Mouse (Mus musculus) testis, adult 2 months (tissue): ENCODE measurements around the gene Tmem80. TPM values are rescaled to one million over a fixed set of nuclear protein-coding genes. Genes with fewer than 3 reads are reported as not detected.

Experiments used
- H3K27ac ChIP-seq: fragments of 200-500 bp; 2 replicates; pipeline ENCODE4 v1.5.1; 2012; ENCODE audit warnings: low read depth, low read length; ENCODE audit not compliant: control insufficient read depth, insufficient read depth
- H3K27me3 ChIP-seq: fragments of 200-500 bp; 2 replicates; pipeline ENCODE4 v1.6.1; 2012; ENCODE audit warnings: mild to moderate bottlenecking, low read length, moderate library complexity; ENCODE audit not compliant: control insufficient read depth, insufficient read depth
- H3K36me3 ChIP-seq: fragments of 200-500 bp; 2 replicates; pipeline ENCODE4 v1.6.1; 2012; ENCODE audit warnings: mild to moderate bottlenecking, low read length; ENCODE audit not compliant: control insufficient read depth, insufficient read depth
- H3K4me1 ChIP-seq: fragments of 200-500 bp; 2 replicates; pipeline ENCODE4 v1.6.1; 2012; ENCODE audit warnings: low read length; ENCODE audit not compliant: control insufficient read depth, insufficient read depth
- H3K4me3 ChIP-seq: fragments of 200-500 bp; 2 replicates; pipeline ENCODE4 v1.5.1; 2012; ENCODE audit warnings: low read depth, mild to moderate bottlenecking, low read length, moderate library complexity, mixed read lengths; ENCODE audit not compliant: control insufficient read depth
- CTCF ChIP-seq: fragments of 200-500 bp; IDR thresholded peaks from 2 replicates; pipeline ENCODE4 v1.5.1; 2012; ENCODE audit warnings: low read depth, mild to moderate bottlenecking, inconsistent platforms, low read length, moderate library complexity; ENCODE audit not compliant: control insufficient read depth, insufficient read depth, insufficient replicate concordance
- POLR2A ChIP-seq: fragments of 200-500 bp; IDR thresholded peaks from 2 replicates; pipeline ENCODE4 v1.6.1; 2012; ENCODE audit warnings: low read depth, mild to moderate bottlenecking, inconsistent platforms, low read length, moderate library complexity; ENCODE audit not compliant: control insufficient read depth
- polyA plus RNA-seq: library from polyadenylated mRNA; depleted of rRNA; stranded (reverse); fragments of >200 nt; gene quantifications from 2 replicates; pipeline ENCODE4 v1.2.3, GENCODE M21; 2012

The Tmem80 gene
- polyA plus RNA-seq, 1 experiment = 42.3 TPM

GRCm38 (mm10) chr7:141314416-141314815, 13.1 kb upstream of the Tmem80 start:
- Histone ChIP-seq H3K4me1 (no peaks in the 10 kb centered on the region), H3K27me3 (no peaks in the 10 kb centered on the region), H3K4me3 (no peak overlapping the region), H3K27ac (no peak overlapping the region), H3K36me3 (peaks cover 3% of the 10 kb centered on the region)
- TF ChIP-seq POLR2A = no peak

GRCm38 (mm10) chr7:141315076-141315475, 12.5 kb upstream of the Tmem80 start:
- H3K27ac ChIP-seq = no peak overlapping the region
- TF ChIP-seq CTCF (no peak), POLR2A (no peak)
- H3K4me1 ChIP-seq = no peaks in the 10 kb centered on the region
- peaks cover 3% of the 10 kb centered on the region for H3K36me3 ChIP-seq
- no peak overlapping the region for H3K4me3 ChIP-seq
- no peaks in the 10 kb centered on the region for H3K27me3 ChIP-seq

GRCm38 (mm10) chr7:141315974-141316373, 11.6 kb upstream of the Tmem80 start:
- TF ChIP-seq CTCF (peak; percentile 43; the same call in 1 of the 2 replicates), POLR2A (no peak)
- H3K27me3 ChIP-seq = no peaks in the 10 kb centered on the region
- H3K36me3 ChIP-seq = peaks cover 2% of the 10 kb centered on the region
- H3K4me1 ChIP-seq = no peaks in the 10 kb centered on the region
- no peak overlapping the region for H3K4me3 ChIP-seq
- H3K27ac ChIP-seq = no peak overlapping the region

GRCm38 (mm10) chr7:141317619-141318132, 9.9 kb upstream of the Tmem80 start:
- H3K4me3 ChIP-seq = no peak overlapping the region
- no peak overlapping the region for H3K27ac ChIP-seq
- H3K27me3 ChIP-seq = no peaks in the 10 kb centered on the region
- no peaks in the 10 kb centered on the region for H3K4me1 ChIP-seq
- no peaks in the 10 kb centered on the region; the same call in none of the 2 replicates for H3K36me3 ChIP-seq
- no peak for TF ChIP-seq POLR2A
- TF ChIP-seq CTCF = no peak

- TF ChIP-seq CTCF (no peak), POLR2A (no peak)
- H3K4me3 ChIP-seq = peak overlapping the region; percentile 47
- H3K27me3 ChIP-seq = no peaks in the 10 kb centered on the region
- no peak overlapping the region for H3K27ac ChIP-seq
- no peaks in the 10 kb centered on the region; the same call in none of the 2 replicates for H3K36me3 ChIP-seq
- no peaks in the 10 kb centered on the region for H3K4me1 ChIP-seq
These were observed 8.1 kb upstream of the Tmem80 start for GRCm38 (mm10) chr7:141319446-141319845.

GRCm38 (mm10) chr7:141324686-141325085, 2.9 kb upstream of the Tmem80 start:
- Histone ChIP-seq H3K4me1 (peaks cover 8% of the 10 kb centered on the region), H3K27ac (no peak overlapping the region), H3K36me3 (no peaks in the 10 kb centered on the region; the same call in none of the 2 replicates), H3K4me3 (no peak overlapping the region), H3K27me3 (no peaks in the 10 kb centered on the region)
- no peak for TF ChIP-seq POLR2A
- TF ChIP-seq CTCF = no peak

GRCm38 (mm10) chr7:141326546-141327446, 743 bp upstream of the Tmem80 start:
- Histone ChIP-seq H3K27ac (peak overlapping the region; percentile 42; the same call in 1 of the 2 replicates), H3K36me3 (no peaks in the 10 kb centered on the region)
- no peak; the same call in 1 of the 2 replicates for TF ChIP-seq POLR2A
- TF ChIP-seq CTCF = peak; percentile 12; the same call in 1 of the 2 replicates

More at GRCm38 (mm10) chr7:141326546-141327446, 743 bp upstream of the Tmem80 start:
- H3K27me3 ChIP-seq = no peaks in the 10 kb centered on the region
- peak overlapping the region; percentile 95 for H3K4me3 ChIP-seq
- H3K4me1 ChIP-seq = peaks cover 8% of the 10 kb centered on the region
